Mouse (Mus musculus) embryonic facial prominence, embryonic 12.5 days (tissue): ENCODE results near the gene Cotl1. TPM values are rescaled to one million over a fixed set of nuclear protein-coding genes. Genes with fewer than 3 reads are reported as not detected.

ENCODE experiments used
- ATAC-seq: fragments of 200-750 bp; cut with Nextera tagmentation; 2 replicates; pipeline ENCODE4 v1.8.0; 2017; ENCODE audit not compliant: insufficient number of reproducible peaks, insufficient read depth, low FRiP score, low TSS enrichment
- H3K27ac ChIP-seq: fragments of 300-500 bp; sonication (generic); 2 replicates; pipeline ENCODE4 v1.5.1; 2016; ENCODE audit warnings: mild to moderate bottlenecking
- H3K27me3 ChIP-seq: fragments of 300-500 bp; sonication (generic); 2 replicates; pipeline ENCODE4 v1.6.1; 2016; ENCODE audit warnings: mild to moderate bottlenecking, moderate library complexity
- H3K36me3 ChIP-seq: fragments of 300-500 bp; sonication (generic); 2 replicates; pipeline ENCODE4 v1.6.1; 2016; ENCODE audit warnings: mild to moderate bottlenecking
- H3K4me1 ChIP-seq: fragments of 300-500 bp; sonication (generic); 2 replicates; pipeline ENCODE4 v1.6.1; 2016
- H3K4me2 ChIP-seq: fragments of 300-500 bp; sonication (generic); replicated peaks from 2 replicates; pipeline ENCODE4 v1.6.1; 2016; ENCODE audit warnings: mild to moderate bottlenecking, moderate library complexity
- H3K4me3 ChIP-seq: fragments of 300-500 bp; sonication (generic); 2 replicates; pipeline ENCODE4 v1.5.1; 2016; ENCODE audit warnings: mild to moderate bottlenecking
- H3K9ac ChIP-seq: fragments of 300-500 bp; sonication (generic); 2 replicates; pipeline ENCODE4 v1.6.1; 2016; ENCODE audit warnings: mild to moderate bottlenecking, moderate library complexity
- H3K9me3 ChIP-seq: fragments of 300-500 bp; sonication (generic); 2 replicates; pipeline ENCODE4 v1.6.1; 2016; ENCODE audit warnings: mild to moderate bottlenecking, moderate library complexity
- WGBS: fragments of 180-500 bp; shearing (Covaris S2); methylation state at CpG from one replicate; pipeline ENCODE4 v1.1.7; 2016; 5-methylcytosine and 5-hydroxymethylcytosine counted together
- polyA plus RNA-seq: library from polyadenylated mRNA; unstranded; fragments of >200 nt; fragmentation: Nextera tagmentation; extraction: Ambion mirVana; gene quantifications from 2 replicates; pipeline ENCODE4 v1.2.1, GENCODE M21; 2016

The Cotl1 gene
- polyA plus RNA-seq, 1 experiment from 2014 or later, result 85.9 TPM

GRCm38 (mm10) chr8:119829015-119829414, 11.3 kb downstream of the Cotl1 start:
- Histone ChIP-seq H3K36me3 (no peaks in the 10 kb centered on the region), H3K9ac (no peak overlapping the region), H3K27me3 (no peaks in the 10 kb centered on the region), H3K9me3 (no peaks in the 10 kb centered on the region), H3K27ac (0 out of 2 replicates have a peak overlapping the region, but pooled peaks have one; percentile 11), H3K4me2 (no peak overlapping the region), H3K4me3 (no peak overlapping the region), H3K4me1 (peaks cover 68% of the 10 kb centered on the region)
- ATAC-seq, result no peak
- 64% methylated on average over 10 of the region's 10 CpGs for WGBS

- peaks cover 56% of the 10 kb centered on the region for H3K4me1 ChIP-seq
- no peaks in the 10 kb centered on the region for H3K27me3 ChIP-seq
- H3K27ac ChIP-seq, result 0 out of 2 replicates have a peak overlapping the region, but pooled peaks have one; percentile 30
- H3K4me3 ChIP-seq, result no peak overlapping the region
- H3K9ac ChIP-seq, result 0 out of 2 replicates have a peak overlapping the region, but pooled peaks have one; percentile 16
- no peak for ATAC-seq
- WGBS, result 47% methylated on average over 4 of the region's 4 CpGs
- H3K4me2 ChIP-seq, result no peak overlapping the region
- no peaks in the 10 kb centered on the region for H3K36me3 ChIP-seq
- H3K9me3 ChIP-seq, result no peaks in the 10 kb centered on the region
These were observed 12.6 kb downstream of the Cotl1 start for GRCm38 (mm10) chr8:119827721-119828153.

GRCm38 (mm10) chr8:119826982-119827381, 13.4 kb downstream of the Cotl1 start:
- ATAC-seq, result no peak
- no peaks in the 10 kb centered on the region for H3K27me3 ChIP-seq
- H3K27ac ChIP-seq, result no peak overlapping the region
- no peak overlapping the region for H3K4me2 ChIP-seq
- no peak overlapping the region for H3K4me3 ChIP-seq
- no peaks in the 10 kb centered on the region for H3K9me3 ChIP-seq
- H3K36me3 ChIP-seq, result no peaks in the 10 kb centered on the region
- H3K4me1 ChIP-seq, result peaks cover 48% of the 10 kb centered on the region
- no peak overlapping the region for H3K9ac ChIP-seq
- WGBS, result 86% methylated on average over 5 of the region's 5 CpGs

GRCm38 (mm10) chr8:119825950-119826730, 14.2 kb downstream of the Cotl1 start:
- H3K9ac ChIP-seq, result no peak overlapping the region

GRCm38 (mm10) chr8:119824809-119825273, 15.5 kb downstream of the Cotl1 start:
- no peaks in the 10 kb centered on the region for H3K27me3 ChIP-seq
- H3K9me3 ChIP-seq, result no peaks in the 10 kb centered on the region
- no peak overlapping the region for H3K9ac ChIP-seq
- 80% methylated on average over 11 of the region's 11 CpGs for WGBS
- H3K4me3 ChIP-seq, result no peak overlapping the region
- peaks cover 7% of the 10 kb centered on the region; the same call in 1 of the 2 replicates for H3K36me3 ChIP-seq
- ATAC-seq, result no peak
- H3K4me2 ChIP-seq, result no peak overlapping the region
- H3K4me1 ChIP-seq, result peaks cover 27% of the 10 kb centered on the region
- 0 out of 2 replicates have a peak overlapping the region, but pooled peaks have one; percentile 30 for H3K27ac ChIP-seq

More at GRCm38 (mm10) chr8:119825950-119826730, 14.2 kb downstream of the Cotl1 start:
- H3K4me2 ChIP-seq, result no peak overlapping the region
- no peak for ATAC-seq
- no peaks in the 10 kb centered on the region for H3K27me3 ChIP-seq
- H3K9me3 ChIP-seq, result no peaks in the 10 kb centered on the region
- 85% methylated on average over 19 of the region's 19 CpGs for WGBS
- peaks cover 40% of the 10 kb centered on the region for H3K4me1 ChIP-seq
- peaks cover 3% of the 10 kb centered on the region; the same call in 1 of the 2 replicates for H3K36me3 ChIP-seq
- no peak overlapping the region for H3K4me3 ChIP-seq
- no peak overlapping the region for H3K27ac ChIP-seq

- WGBS, result 75% methylated on average over 4 of the region's 4 CpGs
- Histone ChIP-seq H3K4me3 (no peak overlapping the region), H3K27ac (no peak overlapping the region), H3K36me3 (peaks cover 7% of the 10 kb centered on the region), H3K9ac (no peak overlapping the region), H3K9me3 (no peaks in the 10 kb centered on the region), H3K4me2 (no peak overlapping the region), H3K4me1 (peaks cover 19% of the 10 kb centered on the region), H3K27me3 (no peaks in the 10 kb centered on the region)
- ATAC-seq, result 0 out of 2 replicates have a peak, but pooled peaks have one; percentile 18
These were observed 16.2 kb downstream of the Cotl1 start for GRCm38 (mm10) chr8:119824100-119824499.

- H3K4me2 ChIP-seq, result no peak overlapping the region
- H3K36me3 ChIP-seq, result peaks cover 7% of the 10 kb centered on the region
- H3K27ac ChIP-seq, result no peak overlapping the region
- no peaks in the 10 kb centered on the region for H3K27me3 ChIP-seq
- no peak overlapping the region for H3K9ac ChIP-seq
- no peak overlapping the region for H3K4me3 ChIP-seq
- H3K9me3 ChIP-seq, result no peaks in the 10 kb centered on the region
- WGBS, result 88% methylated on average over 9 of the region's 9 CpGs
- H3K4me1 ChIP-seq, result peaks cover 12% of the 10 kb centered on the region
- no peak for ATAC-seq
These were observed 17.1 kb downstream of the Cotl1 start for GRCm38 (mm10) chr8:119823278-119823677.

- ATAC-seq, result no peak
- no peaks in the 10 kb centered on the region for H3K27me3 ChIP-seq
- peaks cover 7% of the 10 kb centered on the region for H3K36me3 ChIP-seq
- H3K4me1 ChIP-seq, result peaks cover 7% of the 10 kb centered on the region; the same call in 1 of the 2 replicates
- no peak overlapping the region for H3K4me3 ChIP-seq
- H3K27ac ChIP-seq, result no peak overlapping the region
- H3K4me2 ChIP-seq, result no peak overlapping the region
- no peaks in the 10 kb centered on the region for H3K9me3 ChIP-seq
- 91% methylated on average over 6 of the region's 6 CpGs for WGBS
- no peak overlapping the region for H3K9ac ChIP-seq
These were observed 18.7 kb downstream of the Cotl1 start for GRCm38 (mm10) chr8:119821691-119822090.

GRCm38 (mm10) chr8:119819976-119820375, 20.4 kb downstream of the Cotl1 start:
- Histone ChIP-seq H3K27me3 (no peaks in the 10 kb centered on the region), H3K4me3 (no peak overlapping the region), H3K4me1 (peaks cover 4% of the 10 kb centered on the region; the same call in 1 of the 2 replicates), H3K36me3 (peaks cover 11% of the 10 kb centered on the region), H3K27ac (no peak overlapping the region; the same call in 1 of the 2 replicates), H3K9me3 (no peaks in the 10 kb centered on the region), H3K9ac (no peak overlapping the region), H3K4me2 (no peak overlapping the region)
- ATAC-seq, result no peak
- 90% methylated on average over 8 of the region's 8 CpGs for WGBS

- no peak overlapping the region for H3K4me3 ChIP-seq
- H3K4me1 ChIP-seq, result no peaks in the 10 kb centered on the region
- no peaks in the 10 kb centered on the region for H3K9me3 ChIP-seq
- no peaks in the 10 kb centered on the region for H3K27me3 ChIP-seq
- no peak overlapping the region for H3K4me2 ChIP-seq
- WGBS, result 80% methylated on average over 7 of the region's 7 CpGs
- H3K36me3 ChIP-seq, result peaks cover 11% of the 10 kb centered on the region
- no peak for ATAC-seq
- no peak overlapping the region for H3K27ac ChIP-seq
- no peak overlapping the region for H3K9ac ChIP-seq
These were observed 21.0 kb downstream of the Cotl1 start for GRCm38 (mm10) chr8:119819316-119819715.

- Histone ChIP-seq H3K9ac (no peak overlapping the region), H3K4me2 (no peak overlapping the region), H3K4me3 (no peak overlapping the region), H3K27ac (no peak overlapping the region), H3K36me3 (peaks cover 11% of the 10 kb centered on the region), H3K27me3 (no peaks in the 10 kb centered on the region), H3K4me1 (peaks cover 15% of the 10 kb centered on the region), H3K9me3 (no peaks in the 10 kb centered on the region)
- no peak for ATAC-seq
- 26% methylated on average over 12 of the region's 12 CpGs for WGBS
These were observed 22.9 kb downstream of the Cotl1 start for GRCm38 (mm10) chr8:119817446-119817845.

- peaks cover 19% of the 10 kb centered on the region for H3K4me1 ChIP-seq
- no peak overlapping the region for H3K9ac ChIP-seq
- no peak for ATAC-seq
- peaks cover 9% of the 10 kb centered on the region for H3K36me3 ChIP-seq
- no peaks in the 10 kb centered on the region for H3K27me3 ChIP-seq
- 70% methylated on average over 6 of the region's 6 CpGs for WGBS
- no peak overlapping the region for H3K27ac ChIP-seq
- H3K4me2 ChIP-seq, result no peak overlapping the region
- no peak overlapping the region for H3K4me3 ChIP-seq
- H3K9me3 ChIP-seq, result no peaks in the 10 kb centered on the region
These were observed 24.1 kb downstream of the Cotl1 start for GRCm38 (mm10) chr8:119816219-119816618.
